Mouse (Mus musculus) liver, embryonic 11.5 days (tissue): ENCODE data around the gene Tbrg1. TPM values are rescaled to one million over a fixed set of nuclear protein-coding genes. Genes with fewer than 3 reads are reported as not detected.

ENCODE experiments used
- ATAC-seq: fragments of 200-750 bp; cut with Nextera tagmentation; replicated peaks from 2 replicates; pipeline ENCODE4 v1.8.0; 2017; ENCODE audit warnings: moderate number of reproducible peaks, mild to moderate bottlenecking, moderate TSS enrichment, moderate library complexity; ENCODE audit not compliant: low FRiP score
- DNase-seq: peaks from one replicate; pipeline ENCODE4 v3.0.0-alpha.2; 2017; ENCODE audit warnings: low spot score
- H3K27ac ChIP-seq: fragments of 300-500 bp; sonication (generic); 2 replicates; pipeline ENCODE4 v1.5.1; 2014; ENCODE audit warnings: mild to moderate bottlenecking, low read depth, low read length, control low read depth
- H3K27me3 ChIP-seq: fragments of 300-500 bp; sonication (generic); replicated peaks from 2 replicates; pipeline ENCODE4 v1.6.1; 2014; ENCODE audit warnings: low read length, mixed read lengths; ENCODE audit not compliant: control insufficient read depth, insufficient read depth
- H3K36me3 ChIP-seq: fragments of 300-500 bp; sonication (generic); 2 replicates; pipeline ENCODE4 v1.6.1; 2014; ENCODE audit warnings: mild to moderate bottlenecking, low read length, moderate library complexity, mixed read lengths; ENCODE audit not compliant: control insufficient read depth, insufficient read depth
- H3K4me1 ChIP-seq: fragments of 300-500 bp; sonication (generic); replicated peaks from 2 replicates; pipeline ENCODE4 v1.6.1; 2014; ENCODE audit warnings: low read length, mixed read lengths; ENCODE audit not compliant: control insufficient read depth, insufficient read depth
- H3K4me2 ChIP-seq: fragments of 300-500 bp; sonication (generic); 2 replicates; pipeline ENCODE4 v1.6.1; 2014; ENCODE audit warnings: mild to moderate bottlenecking, control low read depth, moderate library complexity
- H3K4me3 ChIP-seq: fragments of 300-500 bp; sonication (generic); 2 replicates; pipeline ENCODE4 v1.5.1; 2014; ENCODE audit warnings: low read depth, low read length, control low read depth
- H3K9ac ChIP-seq: fragments of 300-500 bp; sonication (generic); 2 replicates; pipeline ENCODE4 v1.6.1; 2014; ENCODE audit warnings: low read depth, low read length, control low read depth
- H3K9me3 ChIP-seq: fragments of 300-500 bp; sonication (generic); 2 replicates; pipeline ENCODE4 v1.6.1; 2016; ENCODE audit warnings: low read length, inconsistent platforms, mixed read lengths; ENCODE audit not compliant: control insufficient read depth
- WGBS: fragments of 180-500 bp; shearing (Covaris S2); extraction: QIAGEN DNeasy Blood & Tissue Kit; methylation state at CpG from one replicate; pipeline ENCODE4 v1.1.7; 2014; 5-methylcytosine and 5-hydroxymethylcytosine counted together
- polyA plus RNA-seq: library from polyadenylated mRNA; unstranded; fragments of >200 nt; fragmentation: Nextera tagmentation; extraction: Ambion mirVana; gene quantifications from 2 replicates; pipeline ENCODE4 v1.2.1, GENCODE M21; 2014

The Tbrg1 gene
- polyA plus RNA-seq, 1 experiment from 2014 or later: 127 TPM

GRCm38 (mm10) chr9:37626103-37626567 lies 31.0 kb downstream of the Tbrg1 start:
- H3K9ac ChIP-seq: no peak overlapping the region
- no peaks in the 10 kb centered on the region for H3K4me1 ChIP-seq
- no peaks in the 10 kb centered on the region for H3K36me3 ChIP-seq
- no peaks in the 10 kb centered on the region for H3K9me3 ChIP-seq
- no peak for DNase-seq
- no peak; the same call in 1 of the 2 replicates for ATAC-seq
- no peaks in the 10 kb centered on the region for H3K27me3 ChIP-seq
- no peak overlapping the region for H3K4me2 ChIP-seq
- no peak overlapping the region for H3K4me3 ChIP-seq
- 32% methylated on average over 3 of the region's 3 CpGs for WGBS
- H3K27ac ChIP-seq: no peak overlapping the region

GRCm38 (mm10) chr9:37625641-37626040 lies 31.5 kb downstream of the Tbrg1 start:
- Histone ChIP-seq H3K4me2 (no peak overlapping the region), H3K4me1 (no peaks in the 10 kb centered on the region), H3K27ac (no peak overlapping the region), H3K9me3 (no peaks in the 10 kb centered on the region), H3K36me3 (no peaks in the 10 kb centered on the region), H3K9ac (no peak overlapping the region), H3K4me3 (no peak overlapping the region), H3K27me3 (no peaks in the 10 kb centered on the region)
- 57% methylated on average over 7 of the region's 7 CpGs for WGBS
- DNase-seq (no peak), ATAC-seq (no peak; the same call in 1 of the 2 replicates)

- H3K27me3 ChIP-seq: no peaks in the 10 kb centered on the region
- DNase-seq: no peak
- ATAC-seq: no peak
- WGBS: 66% methylated on average over 3 of the region's 3 CpGs
- H3K36me3 ChIP-seq: no peaks in the 10 kb centered on the region
- H3K4me2 ChIP-seq: no peak overlapping the region
- no peaks in the 10 kb centered on the region for H3K4me1 ChIP-seq
- H3K9ac ChIP-seq: no peak overlapping the region
- no peaks in the 10 kb centered on the region for H3K9me3 ChIP-seq
- H3K4me3 ChIP-seq: no peak overlapping the region
- H3K27ac ChIP-seq: no peak overlapping the region
These were observed 32.0 kb downstream of the Tbrg1 start for GRCm38 (mm10) chr9:37625129-37625528.

GRCm38 (mm10) chr9:37624502-37624901 lies 32.6 kb downstream of the Tbrg1 start:
- Histone ChIP-seq H3K36me3 (no peaks in the 10 kb centered on the region), H3K9ac (no peak overlapping the region), H3K27ac (no peak overlapping the region), H3K4me2 (no peak overlapping the region), H3K4me1 (no peaks in the 10 kb centered on the region), H3K4me3 (no peak overlapping the region), H3K27me3 (no peaks in the 10 kb centered on the region), H3K9me3 (no peaks in the 10 kb centered on the region)
- DNase-seq: no peak
- ATAC-seq: no peak
- 80% methylated on average over 1 of the region's 1 CpGs for WGBS

GRCm38 (mm10) chr9:37623981-37624380 lies 33.1 kb downstream of the Tbrg1 start:
- ATAC-seq (no peak), DNase-seq (no peak)
- Histone ChIP-seq H3K4me1 (no peaks in the 10 kb centered on the region), H3K9me3 (no peaks in the 10 kb centered on the region), H3K27ac (no peak overlapping the region), H3K4me2 (no peak overlapping the region), H3K4me3 (no peak overlapping the region), H3K36me3 (no peaks in the 10 kb centered on the region), H3K27me3 (no peaks in the 10 kb centered on the region), H3K9ac (no peak overlapping the region)
- WGBS: 77% methylated on average over 3 of the region's 3 CpGs

GRCm38 (mm10) chr9:37621290-37621689 lies 35.8 kb downstream of the Tbrg1 start:
- no peak for DNase-seq
- no peaks in the 10 kb centered on the region for H3K27me3 ChIP-seq
- no peaks in the 10 kb centered on the region for H3K9me3 ChIP-seq
- no peak overlapping the region for H3K9ac ChIP-seq
- no peaks in the 10 kb centered on the region for H3K36me3 ChIP-seq
- ATAC-seq: no peak
- H3K4me3 ChIP-seq: no peak overlapping the region
- H3K4me2 ChIP-seq: no peak overlapping the region
- no peaks in the 10 kb centered on the region for H3K4me1 ChIP-seq
- H3K27ac ChIP-seq: no peak overlapping the region
- 79% methylated on average over 6 of the region's 6 CpGs for WGBS

- Histone ChIP-seq H3K4me1 (0 out of 2 replicates have a peak, but pooled peaks cover 3% of the 10 kb centered on the region), H3K27ac (no peak overlapping the region), H3K9me3 (no peaks in the 10 kb centered on the region), H3K27me3 (no peaks in the 10 kb centered on the region), H3K36me3 (no peaks in the 10 kb centered on the region), H3K4me3 (no peak overlapping the region), H3K4me2 (no peak overlapping the region), H3K9ac (no peak overlapping the region)
- WGBS: 50% methylated on average over 2 of the region's 2 CpGs
- no peak for ATAC-seq
- DNase-seq: no peak
These were observed 40.3 kb downstream of the Tbrg1 start for GRCm38 (mm10) chr9:37616770-37617169.

- WGBS: 71% methylated on average over 5 of the region's 5 CpGs
- H3K9me3 ChIP-seq: no peaks in the 10 kb centered on the region
- 0 out of 2 replicates have a peak, but pooled peaks cover 3% of the 10 kb centered on the region for H3K4me1 ChIP-seq
These were observed 41.9 kb downstream of the Tbrg1 start for GRCm38 (mm10) chr9:37615220-37615619.

GRCm38 (mm10) chr9:37614316-37614715 lies 42.8 kb downstream of the Tbrg1 start:
- H3K27ac ChIP-seq: no peak overlapping the region
- 0 out of 2 replicates have a peak, but pooled peaks cover 3% of the 10 kb centered on the region for H3K4me1 ChIP-seq
- no peaks in the 10 kb centered on the region for H3K27me3 ChIP-seq
- peak overlapping the region; percentile 69 for H3K4me3 ChIP-seq
- no peaks in the 10 kb centered on the region for H3K9me3 ChIP-seq
- 0 out of 2 replicates have a peak, but pooled peaks have one; percentile 5 for ATAC-seq
- H3K9ac ChIP-seq: peak overlapping the region; percentile 66; the same call in 1 of the 2 replicates
- peak overlapping the region; percentile 74 for H3K4me2 ChIP-seq
- no peak for DNase-seq
- H3K36me3 ChIP-seq: no peaks in the 10 kb centered on the region

More at GRCm38 (mm10) chr9:37615220-37615619, 41.9 kb downstream of the Tbrg1 start:
- Histone ChIP-seq H3K4me3 (no peak overlapping the region), H3K9ac (no peak overlapping the region), H3K27ac (no peak overlapping the region), H3K4me2 (no peak overlapping the region), H3K36me3 (no peaks in the 10 kb centered on the region), H3K27me3 (no peaks in the 10 kb centered on the region)
- no peak for ATAC-seq
- DNase-seq: no peak
